Comparison of ENCODE assay signal across 7 mouse cellular contexts in the genomic region with DNA sequence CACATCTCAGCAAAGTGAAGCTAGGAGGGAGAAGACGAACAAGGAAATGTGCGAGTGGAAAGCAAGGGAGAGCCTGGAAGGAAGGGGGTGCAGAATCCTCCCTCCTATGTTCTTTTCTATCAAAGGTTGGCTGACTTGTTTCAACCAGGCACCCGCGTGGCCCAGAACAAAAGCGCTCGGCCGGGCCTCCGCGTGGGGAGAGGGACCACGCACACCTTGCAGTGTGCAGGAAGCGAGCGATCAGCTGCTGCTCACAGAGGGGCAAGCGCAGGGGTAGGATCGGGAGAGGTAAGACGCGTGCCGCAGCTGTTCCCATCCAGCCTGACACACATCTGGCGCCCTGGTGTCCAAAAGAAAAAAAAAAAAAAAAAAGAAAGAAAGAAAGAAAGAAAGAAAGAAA. TPM values are rescaled to one million over a fixed set of nuclear protein-coding genes. Genes with fewer than 3 reads are reported as not detected.
DNase-seq lines count a peak whose midpoint lies in the region; ATAC-seq and TF ChIP-seq lines count a peak whose summit lies in the region.

No protein-coding gene starts in this region.

- peak; percentile 69 for ATAC-seq in forebrain, embryonic 15.5 days (replicated peaks)
- ATAC-seq in liver, embryonic 12.5 days = no peak
- ATAC-seq in stomach, embryonic 15.5 days (ENCODE audit: insufficient read depth, low FRiP score, low read depth) = no peak

- peaks cover 79% of the 10 kb centered on the region for H3K27me3 ChIP-seq in E14TG2a.4 (ENCODE audit: insufficient read depth, low read length)
- peaks cover 8% of the 10 kb centered on the region; the same call in 1 of the 2 replicates for H3K27me3 ChIP-seq in forebrain, embryonic 15.5 days
- peaks cover 49% of the 10 kb centered on the region for H3K27me3 ChIP-seq in liver, embryonic 12.5 days (replicated peaks)
- H3K27me3 ChIP-seq in stomach, embryonic 15.5 days (replicated peaks) = 0 out of 2 replicates have a peak, but pooled peaks cover 3% of the 10 kb centered on the region

- no peaks in the 10 kb centered on the region for H3K9me3 ChIP-seq in E14TG2a.4 (ENCODE audit: low read length)
- H3K9me3 ChIP-seq in forebrain, embryonic 15.5 days = no peaks in the 10 kb centered on the region
- H3K9me3 ChIP-seq in liver, embryonic 12.5 days (replicated peaks) = no peaks in the 10 kb centered on the region
- no peaks in the 10 kb centered on the region for H3K9me3 ChIP-seq in stomach, embryonic 15.5 days

- peak overlapping the region; percentile 76 for H3K4me3 ChIP-seq in E14TG2a.4 (replicated peaks; ENCODE audit: low read length)
- H3K4me3 ChIP-seq in forebrain, embryonic 15.5 days = peak overlapping the region; percentile 53
- no peak overlapping the region for H3K4me3 ChIP-seq in liver, embryonic 12.5 days
- peak overlapping the region; percentile 62 for H3K4me3 ChIP-seq in stomach, embryonic 15.5 days (replicated peaks)

- no peak overlapping the region for H3K27ac ChIP-seq in forebrain, embryonic 15.5 days (replicated peaks)
- H3K27ac ChIP-seq in liver, embryonic 12.5 days = no peak overlapping the region
- H3K27ac ChIP-seq in stomach, embryonic 15.5 days = no peak overlapping the region

- no peaks in the 10 kb centered on the region for H3K36me3 ChIP-seq in E14TG2a.4 (ENCODE audit: insufficient read depth, low read length)
- no peaks in the 10 kb centered on the region for H3K36me3 ChIP-seq in forebrain, embryonic 15.5 days
- no peaks in the 10 kb centered on the region for H3K36me3 ChIP-seq in liver, embryonic 12.5 days
- no peaks in the 10 kb centered on the region for H3K36me3 ChIP-seq in stomach, embryonic 15.5 days

- peak; percentile 27 for DNase-seq in CD4-positive, CD25-positive, alpha-beta regulatory T cell, adult 2 months (ENCODE audit: low read depth, low spot score)
- no peak for DNase-seq in right cerebral cortex, postnatal 10 days (ENCODE audit: low spot score in 2 of 2)
- DNase-seq in right cerebral cortex, postnatal 36 days (ENCODE audit: low spot score in 2 of 2) = no peak

- H3K4me1 ChIP-seq in E14TG2a.4 (replicated peaks; ENCODE audit: low read depth, low read length) = peaks cover 14% of the 10 kb centered on the region
- peaks cover 7% of the 10 kb centered on the region; the same call in 1 of the 2 replicates for H3K4me1 ChIP-seq in forebrain, embryonic 15.5 days
- H3K4me1 ChIP-seq in liver, embryonic 12.5 days = no peaks in the 10 kb centered on the region
- H3K4me1 ChIP-seq in stomach, embryonic 15.5 days = 0 out of 2 replicates have a peak, but pooled peaks cover 2% of the 10 kb centered on the region

- TF ChIP-seq CTCF in E14TG2a.4 (conservative IDR thresholded peaks at IDR 0.05; ENCODE audit: low read length) = no peak

- 4% methylated on average over 18 of the region's 18 CpGs for WGBS in forebrain, embryonic 15.5 days
- WGBS in liver, embryonic 12.5 days (ENCODE audit: insufficient replicate concordance) = 9% methylated on average over 18 of the region's 18 CpGs
- WGBS in stomach, embryonic 15.5 days = 3% methylated on average over 18 of the region's 18 CpGs

- H3K4me2 ChIP-seq in forebrain, embryonic 15.5 days (replicated peaks) = peak overlapping the region; percentile 94
- peak overlapping the region; percentile 69 for H3K4me2 ChIP-seq in liver, embryonic 12.5 days
- H3K4me2 ChIP-seq in stomach, embryonic 15.5 days = peak overlapping the region; percentile 97

- 0 out of 2 replicates have a peak overlapping the region, but pooled peaks have one; percentile 11 for H3K9ac ChIP-seq in forebrain, embryonic 15.5 days (replicated peaks)
- no peak overlapping the region for H3K9ac ChIP-seq in liver, embryonic 12.5 days
- H3K9ac ChIP-seq in stomach, embryonic 15.5 days = no peak overlapping the region

RNA-seq across cellular contexts. Expression of a gene that starts 0.9 kb away (rescaled TPM):
- 1.6 and 2.1 TPM in 2 replicates for polyA plus RNA-seq in forebrain, embryonic 15.5 days (2015; fragmentation: Nextera tagmentation; extraction: Ambion mirVana)
- 0.08 and 0.24 TPM in 2 replicates for polyA plus RNA-seq in liver, embryonic 12.5 days (2016; fragmentation: Nextera tagmentation; extraction: Ambion mirVana)
- polyA plus RNA-seq in stomach, embryonic 15.5 days (2015; fragmentation: Nextera tagmentation; extraction: Ambion mirVana) = 5.7 and 6.1 TPM in 2 replicates

RNA-seq across cellular contexts. Expression of a gene that starts 46.3 kb away (rescaled TPM):
- 14.0 TPM in 2 replicates for polyA plus RNA-seq in forebrain, embryonic 15.5 days (2015; fragmentation: Nextera tagmentation; extraction: Ambion mirVana)
- polyA plus RNA-seq in liver, embryonic 12.5 days (2016; fragmentation: Nextera tagmentation; extraction: Ambion mirVana) = 2.1 TPM in 2 replicates
- polyA plus RNA-seq in stomach, embryonic 15.5 days (2015; fragmentation: Nextera tagmentation; extraction: Ambion mirVana) = 17.9 and 24.6 TPM in 2 replicates

RNA-seq across cellular contexts. Expression of a gene that starts 54.6 kb away (rescaled TPM):
- 13.5 and 14.1 TPM in 2 replicates for polyA plus RNA-seq in forebrain, embryonic 15.5 days (2015; fragmentation: Nextera tagmentation; extraction: Ambion mirVana)
- 14.8 and 15.8 TPM in 2 replicates for polyA plus RNA-seq in liver, embryonic 12.5 days (2016; fragmentation: Nextera tagmentation; extraction: Ambion mirVana)
- polyA plus RNA-seq in stomach, embryonic 15.5 days (2015; fragmentation: Nextera tagmentation; extraction: Ambion mirVana) = 26.8 and 28.5 TPM in 2 replicates
